Mouse (Mus musculus): ENCODE measurements at regions not wholly inside any gene's neighbourhood (a gene's known extent, or its start where the extent isn't known, plus 50 kb on each side); places are given as distances from the start of the nearest gene placed in this dataset.

- no peak for DNase-seq (ENCODE audit: extremely low spot score, low spot score)
Measured at GRCm38 (mm10) chr3:34593279-34593678, 56.9 kb upstream of the Sox2 start.

GRCm38 (mm10) chr3:34577896-34578530 is 72.2 kb upstream of the Sox2 start:
- no peak for DNase-seq (ENCODE audit: extremely low spot score, low spot score)

- no peak for DNase-seq (ENCODE audit: extremely low spot score, low spot score)
Measured at GRCm38 (mm10) chr3:34577115-34577514, 73.1 kb upstream of the Sox2 start.

GRCm38 (mm10) chr3:34576159-34576558 is 74.0 kb upstream of the Sox2 start:
- no peak for DNase-seq (ENCODE audit: extremely low spot score, low spot score)

GRCm38 (mm10) chr3:34574711-34575350 is 75.4 kb upstream of the Sox2 start:
- no peak for DNase-seq (ENCODE audit: extremely low spot score, low spot score)

GRCm38 (mm10) chr3:34573312-34573711 is 76.9 kb upstream of the Sox2 start:
- no peak for DNase-seq (ENCODE audit: extremely low spot score, low spot score)

GRCm38 (mm10) chr3:34572081-34572480 is 78.1 kb upstream of the Sox2 start:
- no peak for DNase-seq (ENCODE audit: extremely low spot score, low spot score)

GRCm38 (mm10) chr3:34571630-34572029 is 78.6 kb upstream of the Sox2 start:
- DNase-seq (ENCODE audit: extremely low spot score, low spot score), result no peak

- peak; percentile 49 for DNase-seq (ENCODE audit: extremely low spot score, low spot score)
Measured at GRCm38 (mm10) chr3:34569998-34570397, 80.2 kb upstream of the Sox2 start.

- DNase-seq (ENCODE audit: extremely low spot score, low spot score), result peak; percentile 44
Measured at GRCm38 (mm10) chr3:34568086-34568650, 82.0 kb upstream of the Sox2 start.

GRCm38 (mm10) chr3:34565386-34565785 is 84.8 kb upstream of the Sox2 start:
- no peak for DNase-seq (ENCODE audit: extremely low spot score, low spot score)

- DNase-seq (ENCODE audit: extremely low spot score, low spot score), result no peak
Measured at GRCm38 (mm10) chr3:34562893-34563292, 87.3 kb upstream of the Sox2 start.

- peak; percentile 42 for DNase-seq (ENCODE audit: extremely low spot score, low spot score)
Measured at GRCm38 (mm10) chr3:34561709-34562108, 88.5 kb upstream of the Sox2 start.

GRCm38 (mm10) chr3:34559841-34560703 is 90.1 kb upstream of the Sox2 start:
- DNase-seq (ENCODE audit: extremely low spot score, low spot score), result no peak

GRCm38 (mm10) chr3:34558821-34559520 is 91.2 kb upstream of the Sox2 start:
- no peak for DNase-seq (ENCODE audit: extremely low spot score, low spot score)

- no peak for DNase-seq (ENCODE audit: extremely low spot score, low spot score)
Measured at GRCm38 (mm10) chr3:34552542-34553208, 97.5 kb upstream of the Sox2 start.

- no peak for DNase-seq (ENCODE audit: extremely low spot score, low spot score)
Measured at GRCm38 (mm10) chr3:34551069-34551468, 99.1 kb upstream of the Sox2 start.

GRCm38 (mm10) chr3:34550189-34550588 is 100.0 kb upstream of the Sox2 start:
- no peak for DNase-seq (ENCODE audit: extremely low spot score, low spot score)

- DNase-seq (ENCODE audit: extremely low spot score, low spot score), result no peak
Measured at GRCm38 (mm10) chr3:34532451-34532850, 117.8 kb upstream of the Sox2 start.

- DNase-seq (ENCODE audit: extremely low spot score, low spot score), result no peak
Measured at GRCm38 (mm10) chr3:34531836-34532235, 118.4 kb upstream of the Sox2 start.

- no peak for DNase-seq (ENCODE audit: extremely low spot score, low spot score)
Measured at GRCm38 (mm10) chr3:34527546-34527945, 122.7 kb upstream of the Sox2 start.
